Mouse (Mus musculus) hindbrain, embryonic 11.5 days (tissue): ENCODE results near the gene Spata21. TPM values are rescaled to one million over a fixed set of nuclear protein-coding genes. Genes with fewer than 3 reads are reported as not detected.

Experiments used
- ATAC-seq: fragments of 200-750 bp; cut with Nextera tagmentation; 2 replicates; pipeline ENCODE4 v1.8.0; 2017; ENCODE audit warnings: mild to moderate bottlenecking, moderate TSS enrichment, moderate library complexity; ENCODE audit not compliant: low FRiP score
- DNase-seq: peaks from one replicate; pipeline ENCODE4 v3.0.0-alpha.2; 2015; ENCODE audit warnings: low spot score
- H3K27ac ChIP-seq: fragments of 300-500 bp; sonication (generic); 2 replicates; pipeline ENCODE4 v1.5.1; 2014; ENCODE audit warnings: mild to moderate bottlenecking, low read depth, low read length
- H3K27me3 ChIP-seq: fragments of 300-500 bp; sonication (generic); 2 replicates; pipeline ENCODE4 v1.6.1; 2014; ENCODE audit warnings: mild to moderate bottlenecking, low read length, moderate library complexity, mixed read lengths; ENCODE audit not compliant: control insufficient read depth, insufficient read depth
- H3K36me3 ChIP-seq: fragments of 300-500 bp; sonication (generic); 2 replicates; pipeline ENCODE4 v1.6.1; 2014; ENCODE audit warnings: mild to moderate bottlenecking, low read length, moderate library complexity, mixed read lengths; ENCODE audit not compliant: control insufficient read depth, insufficient read depth
- H3K4me1 ChIP-seq: fragments of 300-500 bp; sonication (generic); replicated peaks from 2 replicates; pipeline ENCODE4 v1.6.1; 2014; ENCODE audit warnings: low read length, mixed read lengths; ENCODE audit not compliant: control insufficient read depth, insufficient read depth
- H3K4me2 ChIP-seq: fragments of 300-500 bp; sonication (generic); replicated peaks from 2 replicates; pipeline ENCODE4 v1.6.1; 2014; ENCODE audit warnings: mild to moderate bottlenecking, low read depth, low read length
- H3K4me3 ChIP-seq: fragments of 300-500 bp; sonication (generic); 2 replicates; pipeline ENCODE4 v1.5.1; 2014; ENCODE audit warnings: low read depth, low read length
- H3K9ac ChIP-seq: fragments of 300-500 bp; sonication (generic); 2 replicates; pipeline ENCODE4 v1.6.1; 2014; ENCODE audit warnings: low read depth, low read length
- H3K9me3 ChIP-seq: fragments of 300-500 bp; sonication (generic); 2 replicates; pipeline ENCODE4 v1.6.1; 2016; ENCODE audit warnings: low read length; ENCODE audit not compliant: control insufficient read depth
- WGBS: fragments of 180-500 bp; shearing (Covaris S2); extraction: QIAGEN DNeasy Blood & Tissue Kit; methylation state at CpG from one replicate; pipeline ENCODE4 v1.1.7; 2014; 5-methylcytosine and 5-hydroxymethylcytosine counted together
- polyA plus RNA-seq: library from polyadenylated mRNA; unstranded; fragments of >200 nt; fragmentation: Nextera tagmentation; extraction: Ambion mirVana; gene quantifications from 2 replicates; pipeline ENCODE4 v1.2.1, GENCODE M21; 2014

Gene Spata21
- 0.17 and 0.19 TPM in 2 replicates for polyA plus RNA-seq

DNA sequence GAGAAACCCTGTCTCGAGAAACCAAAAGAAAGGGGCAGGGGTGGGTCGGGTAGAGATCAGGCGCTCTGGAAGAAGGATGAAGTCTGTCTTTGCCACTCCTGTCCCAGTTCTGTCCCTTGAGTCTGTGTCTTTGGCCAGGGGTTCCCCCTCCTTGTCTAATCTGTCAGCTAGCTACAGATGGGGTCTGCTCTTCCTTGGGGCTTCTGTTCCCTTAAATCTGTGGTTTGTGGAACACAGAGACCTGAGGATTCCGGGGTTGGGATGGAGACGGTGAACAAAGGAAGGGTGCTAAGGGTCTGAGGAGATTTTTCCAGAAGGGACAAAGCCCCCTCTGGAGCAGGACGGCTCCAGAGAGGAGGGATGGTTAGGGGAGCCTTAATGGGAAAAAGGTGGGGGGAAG is at the start of gene Spata21:
Spata21 (plus strand) TSS at position 301 of the 400 bp plus-strand sequence.
- Histone ChIP-seq H3K4me3 (no peak within 1 kb of the TSS), H3K36me3 (no peaks in the 10 kb centered on the region), H3K9me3 (no peaks in the 10 kb centered on the region), H3K27ac (no peak within 1 kb of the TSS), H3K9ac (no peak within 1 kb of the TSS), H3K4me2 (no peak within 1 kb of the TSS), H3K4me1 (no peaks in the 10 kb centered on the region), H3K27me3 (no peaks in the 10 kb centered on the region)
- ATAC-seq (no peak), DNase-seq (no peak)
- 81% methylated on average over 6 of the region's 6 CpGs for WGBS

DNA sequence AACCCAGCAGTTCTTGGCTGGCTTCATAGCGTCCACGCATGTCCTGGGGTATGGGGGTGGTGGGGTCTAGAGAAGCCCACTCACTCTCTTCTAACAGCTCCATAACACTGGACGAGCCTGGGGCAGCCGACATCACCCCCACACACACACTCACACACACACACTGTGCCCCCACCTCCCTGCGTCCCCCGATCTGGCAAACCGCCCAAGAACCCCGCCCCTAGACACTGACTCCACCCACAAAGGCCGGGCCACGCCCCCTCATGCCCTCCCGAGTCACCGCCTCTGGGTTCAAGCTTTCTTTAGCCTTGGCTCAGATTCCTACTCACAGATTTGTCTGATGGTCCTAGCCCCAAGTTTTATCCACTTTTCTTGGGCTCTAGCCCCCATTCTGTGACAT is 47.0 kb upstream of the Spata21 start:
- Histone ChIP-seq H3K4me3 (no peak overlapping the region), H3K36me3 (peaks cover 4% of the 10 kb centered on the region; the same call in 1 of the 2 replicates), H3K4me1 (no peaks in the 10 kb centered on the region), H3K9me3 (no peaks in the 10 kb centered on the region), H3K27ac (no peak overlapping the region), H3K4me2 (no peak overlapping the region), H3K9ac (no peak overlapping the region), H3K27me3 (no peaks in the 10 kb centered on the region)
- no peak for DNase-seq
- ATAC-seq: no peak
- 58% methylated on average over 12 of the region's 12 CpGs for WGBS

GRCm38 (mm10) chr4:141044816-141045215 is 43.3 kb upstream of the Spata21 start:
- DNase-seq: peak; percentile 83
- Histone ChIP-seq H3K9ac (no peak overlapping the region), H3K4me2 (no peak overlapping the region), H3K4me1 (peaks cover 20% of the 10 kb centered on the region), H3K27ac (no peak overlapping the region), H3K36me3 (peaks cover 8% of the 10 kb centered on the region; the same call in 1 of the 2 replicates), H3K27me3 (no peaks in the 10 kb centered on the region), H3K4me3 (no peak overlapping the region), H3K9me3 (no peaks in the 10 kb centered on the region)
- ATAC-seq: peak; percentile 55; the same call in 1 of the 2 replicates
- 22% methylated on average over 8 of the region's 8 CpGs for WGBS

GRCm38 (mm10) chr4:141048810-141049475 is 39.2 kb upstream of the Spata21 start:
- Histone ChIP-seq H3K4me2 (peak overlapping the region; percentile 28), H3K9me3 (no peaks in the 10 kb centered on the region), H3K4me3 (no peak overlapping the region), H3K4me1 (peaks cover 32% of the 10 kb centered on the region), H3K27ac (peak overlapping the region; percentile 95), H3K36me3 (peaks cover 8% of the 10 kb centered on the region; the same call in 1 of the 2 replicates), H3K9ac (peak overlapping the region; percentile 57), H3K27me3 (0 out of 2 replicates have a peak, but pooled peaks cover 2% of the 10 kb centered on the region)
- WGBS: 45% methylated on average over 17 of the region's 17 CpGs
- ATAC-seq: peak; percentile 46
- peak; percentile 64 for DNase-seq

GRCm38 (mm10) chr4:141049476-141049835 is 38.7 kb upstream of the Spata21 start:
- Histone ChIP-seq H3K27me3 (0 out of 2 replicates have a peak, but pooled peaks cover 2% of the 10 kb centered on the region), H3K9me3 (no peaks in the 10 kb centered on the region), H3K4me1 (peaks cover 34% of the 10 kb centered on the region), H3K4me2 (peak overlapping the region; percentile 28), H3K4me3 (no peak overlapping the region), H3K27ac (peak overlapping the region; percentile 95), H3K36me3 (peaks cover 8% of the 10 kb centered on the region; the same call in 1 of the 2 replicates), H3K9ac (peak overlapping the region; percentile 57)
- 29% methylated on average over 4 of the region's 4 CpGs for WGBS
- ATAC-seq: peak; percentile 69
- peak; percentile 87 for DNase-seq

- ATAC-seq (no peak), DNase-seq (no peak)
- Histone ChIP-seq H3K4me2 (no peak overlapping the region), H3K27me3 (0 out of 2 replicates have a peak, but pooled peaks cover 2% of the 10 kb centered on the region), H3K4me3 (no peak overlapping the region), H3K9ac (no peak overlapping the region), H3K9me3 (no peaks in the 10 kb centered on the region), H3K4me1 (peaks cover 34% of the 10 kb centered on the region), H3K36me3 (no peaks in the 10 kb centered on the region), H3K27ac (no peak overlapping the region)
- WGBS: 91% methylated on average over 12 of the region's 12 CpGs
Observed at GRCm38 (mm10) chr4:141052442-141052841, 35.7 kb upstream of the Spata21 start.

- 0 out of 2 replicates have a peak, but pooled peaks cover 2% of the 10 kb centered on the region for H3K27me3 ChIP-seq
- H3K4me1 ChIP-seq: peaks cover 28% of the 10 kb centered on the region
- H3K9me3 ChIP-seq: no peaks in the 10 kb centered on the region
- no peak for DNase-seq
- peak overlapping the region; percentile 40 for H3K9ac ChIP-seq
- WGBS: 54% methylated on average over 8 of the region's 8 CpGs
- H3K4me2 ChIP-seq: peak overlapping the region; percentile 26; the same call in 1 of the 2 replicates
- H3K4me3 ChIP-seq: no peak overlapping the region
- no peaks in the 10 kb centered on the region for H3K36me3 ChIP-seq
- peak overlapping the region; percentile 54 for H3K27ac ChIP-seq
- no peak for ATAC-seq
Observed at GRCm38 (mm10) chr4:141053138-141053537, 35.0 kb upstream of the Spata21 start.

DNA sequence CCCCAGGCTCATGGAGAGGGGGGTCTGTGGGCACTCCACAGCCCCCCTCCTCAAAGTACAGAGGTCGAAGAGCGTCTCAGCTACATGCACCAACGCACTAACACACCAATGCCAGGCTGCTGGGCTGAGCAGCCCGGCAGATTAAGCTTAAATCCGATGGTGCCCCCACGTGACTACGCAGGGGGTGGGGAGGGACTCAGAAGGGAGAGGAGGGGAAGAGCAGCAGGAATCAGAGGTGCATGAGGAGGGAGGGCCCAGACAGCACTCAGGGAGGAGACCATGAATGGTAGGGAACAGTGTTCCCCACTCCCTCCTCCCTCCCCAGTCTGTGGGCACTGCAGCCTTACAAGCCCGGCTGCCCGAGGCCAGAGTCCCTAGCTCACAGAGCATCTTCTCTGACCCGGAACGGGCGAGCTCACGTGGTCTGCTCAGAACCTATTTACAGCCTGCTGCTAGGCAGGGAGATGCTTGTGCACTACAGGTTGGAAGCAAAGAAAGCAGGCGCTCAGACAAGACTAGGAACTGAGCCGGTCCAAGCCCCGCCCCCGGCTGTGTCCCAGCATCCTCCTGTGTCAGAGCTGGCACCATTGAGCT is 34.5 kb upstream of the Spata21 start:
- Histone ChIP-seq H3K27me3 (0 out of 2 replicates have a peak, but pooled peaks cover 2% of the 10 kb centered on the region), H3K4me3 (no peak overlapping the region), H3K4me2 (peak overlapping the region; percentile 26), H3K9ac (peak overlapping the region; percentile 40), H3K9me3 (no peaks in the 10 kb centered on the region), H3K27ac (peak overlapping the region; percentile 54), H3K4me1 (peaks cover 22% of the 10 kb centered on the region), H3K36me3 (no peaks in the 10 kb centered on the region)
- peak; percentile 45 for ATAC-seq
- DNase-seq: peak; percentile 51
- WGBS: 21% methylated on average over 17 of the region's 17 CpGs
